Mouse (Mus musculus) adrenal gland, adult 8-10 months (tissue): ENCODE results near the gene Snrpa1. TPM values are rescaled to one million over a fixed set of nuclear protein-coding genes. Genes with fewer than 3 reads are reported as not detected.

ENCODE experiments used
- DNase-seq: peaks from one replicate; pipeline ENCODE4 v3.0.0; 2022
- total RNA-seq, 4 experiments: library from RNA; stranded (reverse); gene quantifications; 2 replicates each; pipeline ENCODE4 v1.2.4; 2022

The Snrpa1 gene
- total RNA-seq, 4 experiments from 2014 or later, result 30.4 to 43.3 (median 34.4) TPM

DNA sequence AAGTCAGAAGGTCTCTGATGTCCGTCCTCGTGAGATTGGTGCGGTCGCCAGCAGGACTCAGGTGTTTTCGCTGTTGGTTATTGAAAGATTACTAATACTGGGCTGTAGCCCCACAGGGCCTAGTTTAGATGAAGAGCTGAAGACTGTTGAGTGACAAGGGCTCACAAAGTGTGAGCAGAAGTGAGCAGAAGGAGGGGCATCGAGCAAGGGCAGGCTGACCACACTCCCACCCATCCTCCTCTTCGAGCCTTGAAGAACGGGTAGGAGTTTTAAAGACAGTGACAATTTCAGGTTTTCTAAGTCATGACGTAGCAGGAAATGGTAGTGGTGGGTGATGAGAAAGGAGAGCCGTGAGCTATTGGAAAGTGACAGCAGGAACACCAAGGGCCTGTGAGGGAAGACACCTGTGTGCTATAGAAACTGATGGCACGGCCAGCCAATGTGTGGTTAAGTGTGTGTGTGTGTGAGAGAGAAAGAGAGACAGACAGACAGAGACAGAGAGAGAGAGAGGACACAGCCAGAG is 57.1 kb downstream of the Snrpa1 start:
- no peak for DNase-seq

DNA sequence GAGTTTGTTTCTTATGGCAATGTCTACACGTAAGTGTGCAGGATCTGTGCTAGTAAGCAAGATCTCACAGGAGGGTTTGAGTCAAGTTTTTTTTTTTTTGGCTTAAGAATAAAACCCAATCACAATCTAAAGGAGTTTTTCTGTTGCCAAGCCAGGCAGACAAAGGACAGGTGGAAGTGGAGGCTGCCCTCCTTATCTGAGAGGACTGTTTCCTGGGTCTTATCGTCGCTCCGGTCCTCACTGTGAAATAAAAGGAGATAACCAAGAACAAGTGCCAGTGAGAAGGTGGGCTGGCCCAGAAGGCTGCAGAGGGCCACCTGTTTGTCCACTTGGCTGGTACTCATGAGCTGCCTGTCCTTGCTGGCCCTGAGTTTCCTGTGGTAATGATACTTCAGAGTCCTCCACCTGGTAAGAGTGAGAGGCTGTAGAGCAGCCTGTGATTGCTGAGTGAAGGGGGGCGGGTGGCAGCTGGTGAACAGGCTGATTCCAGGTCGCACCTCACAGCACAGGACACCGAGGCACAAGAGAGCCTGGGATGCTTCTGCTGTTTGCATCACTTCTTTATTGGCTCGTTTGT is 58.2 kb downstream of the Snrpa1 start:
- no peak for DNase-seq

DNA sequence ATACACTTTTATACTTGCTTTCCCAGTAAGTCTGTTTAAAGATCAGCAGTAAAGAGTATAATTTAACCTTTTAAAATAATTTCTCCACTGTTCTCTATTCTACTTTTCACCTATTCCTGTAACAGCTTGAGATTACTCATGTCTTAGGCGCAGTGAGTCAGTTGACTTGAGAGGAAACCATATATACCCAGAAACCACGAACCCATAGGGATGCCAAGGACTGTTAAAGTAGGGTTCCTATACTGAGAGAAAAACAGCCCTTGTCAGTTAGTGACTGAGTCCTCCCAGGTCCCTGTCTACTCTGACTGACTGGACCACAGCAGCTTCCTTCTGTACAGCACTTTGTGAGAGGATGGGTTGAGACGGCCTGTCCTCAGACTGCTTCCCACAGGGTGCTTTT is 59.2 kb downstream of the Snrpa1 start:
- no peak for DNase-seq

DNA sequence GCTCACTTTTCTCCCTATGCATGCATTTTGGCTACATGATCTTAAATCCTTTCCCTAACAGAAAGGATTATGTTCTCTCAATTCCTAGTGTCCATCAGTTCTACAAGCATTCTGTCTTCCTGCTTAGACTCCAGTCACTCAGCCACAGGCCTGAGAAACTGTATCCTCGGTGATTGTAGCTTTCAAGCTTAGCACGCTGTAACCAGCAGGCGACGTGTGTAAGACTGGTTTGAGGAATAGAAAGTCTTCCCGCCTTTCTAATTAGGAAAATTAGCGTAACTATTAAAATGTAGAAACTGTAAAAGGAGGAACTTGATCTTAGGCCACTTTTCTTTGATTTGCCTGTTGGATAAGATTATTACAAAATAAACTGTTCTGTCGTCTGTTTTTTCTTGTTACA is 60.0 kb downstream of the Snrpa1 start:
- no peak for DNase-seq

DNA sequence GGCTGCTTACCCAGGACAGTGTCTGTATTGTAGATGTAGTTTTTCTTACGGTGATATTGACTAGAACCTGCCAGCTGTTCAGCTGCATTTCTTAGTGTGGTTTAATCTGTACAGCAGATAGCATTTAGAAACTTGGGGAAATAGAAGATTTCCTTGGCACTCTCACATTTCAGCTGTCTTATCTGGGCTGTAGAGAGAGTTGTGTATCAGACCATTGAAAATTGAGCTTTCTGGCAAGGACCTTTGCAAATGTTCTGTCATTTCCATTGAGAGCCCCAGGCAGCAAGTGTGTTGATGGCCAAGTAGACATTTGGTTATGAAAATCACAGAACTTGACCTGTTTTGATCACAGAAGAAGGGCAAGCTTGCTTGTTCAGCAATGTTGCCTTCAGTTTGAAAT is 61.3 kb downstream of the Snrpa1 start:
- no peak for DNase-seq

DNA sequence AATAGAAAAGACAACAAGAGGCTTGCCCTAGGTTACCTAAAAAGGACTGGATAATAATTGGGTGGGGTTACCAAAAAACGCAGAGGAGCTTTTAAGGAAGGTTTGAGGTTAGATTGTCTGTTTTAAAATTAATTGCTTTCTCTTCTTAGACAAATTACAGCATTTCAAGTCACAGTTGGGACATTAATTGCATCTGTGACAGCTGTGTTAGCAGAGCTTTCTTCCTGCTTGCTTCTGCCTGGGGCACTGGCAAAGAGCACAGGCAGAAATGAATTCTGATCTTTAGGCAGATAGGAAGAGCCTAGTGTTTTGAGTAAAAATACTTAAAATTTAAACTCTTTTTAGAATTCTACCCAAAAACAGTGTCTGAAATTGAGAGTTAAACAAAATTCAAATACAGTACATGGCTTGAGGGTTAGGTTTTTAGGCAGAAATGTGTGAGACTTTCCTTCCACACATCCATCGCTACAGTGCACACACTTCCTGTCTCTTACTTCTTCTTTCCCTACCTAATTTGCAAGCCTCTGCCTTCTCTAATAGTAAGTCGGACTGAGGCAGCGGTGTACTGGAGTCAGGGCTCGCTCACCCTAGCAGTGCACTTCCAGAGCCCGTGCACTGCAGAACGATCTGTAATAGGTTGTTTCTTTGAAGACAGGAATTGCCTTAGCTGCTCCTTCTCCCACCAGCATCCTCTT is 62.0 kb downstream of the Snrpa1 start:
- no peak for DNase-seq

Other genes with a start within 250 kb of the Snrpa1 start
- 10 to 100 TPM; 10.7 to 18.4 (median 14.7) TPM for gene Pcsk6, start 197.3 kb upstream of the Snrpa1 start, total RNA-seq
- gene Gm45213, start 15.4 kb upstream of the Snrpa1 start, total RNA-seq, result not detected
- 100 to 1,000 TPM in 3 of 4 experiments, 10 to 100 TPM in 1; 94.9 to 132 (median 113) TPM for gene Selenos, start 20.6 kb downstream of the Snrpa1 start, total RNA-seq
- gene Chsy1, start 50.5 kb downstream of the Snrpa1 start, total RNA-seq, result 10 to 100 TPM; 13.8 to 15.8 (median 15.0) TPM